Mouse (Mus musculus) adrenal gland, adult 2 months (tissue): ENCODE measurements around the gene Slc41a1. TPM values are rescaled to one million over a fixed set of nuclear protein-coding genes. Genes with fewer than 3 reads are reported as not detected.

ENCODE experiments used
- DNase-seq: peaks from one replicate; pipeline ENCODE4 v3.0.0; 2021
- polyA plus RNA-seq: library from polyadenylated mRNA; depleted of rRNA; stranded (reverse); fragments of >200 nt; gene quantifications from 2 replicates; pipeline ENCODE4 v1.2.3, GENCODE M21; 2012; rRNA removed
- total RNA-seq, 2 experiments: library from RNA; stranded (reverse); gene quantifications; 2 replicates each; pipeline ENCODE4 v1.2.3; 2021

Slc41a1 gene
- total and polyA plus RNA-seq, 3 experiments, result 48.8 to 107 (median 49.6) TPM

DNA sequence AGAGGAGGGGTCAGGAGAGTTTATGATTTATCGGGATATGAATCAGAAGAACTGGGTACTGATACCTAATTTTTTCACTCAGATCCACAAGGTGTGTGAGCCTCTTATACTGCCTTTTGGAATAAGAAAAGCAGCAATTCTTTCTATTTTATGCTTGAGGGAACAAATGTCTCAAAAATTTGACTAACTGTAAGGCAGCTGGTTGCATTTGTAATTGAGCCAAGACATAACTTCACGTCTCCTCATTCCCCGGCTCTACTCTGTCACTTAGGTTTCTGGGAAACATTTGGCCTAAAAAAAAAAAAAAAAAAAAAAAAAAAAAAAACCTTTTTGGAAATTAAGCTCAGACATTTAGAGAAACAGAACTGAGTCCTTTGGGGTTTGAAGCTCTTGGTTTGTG is 59.3 kb downstream of the Slc41a1 start:
- no peak for DNase-seq

DNA sequence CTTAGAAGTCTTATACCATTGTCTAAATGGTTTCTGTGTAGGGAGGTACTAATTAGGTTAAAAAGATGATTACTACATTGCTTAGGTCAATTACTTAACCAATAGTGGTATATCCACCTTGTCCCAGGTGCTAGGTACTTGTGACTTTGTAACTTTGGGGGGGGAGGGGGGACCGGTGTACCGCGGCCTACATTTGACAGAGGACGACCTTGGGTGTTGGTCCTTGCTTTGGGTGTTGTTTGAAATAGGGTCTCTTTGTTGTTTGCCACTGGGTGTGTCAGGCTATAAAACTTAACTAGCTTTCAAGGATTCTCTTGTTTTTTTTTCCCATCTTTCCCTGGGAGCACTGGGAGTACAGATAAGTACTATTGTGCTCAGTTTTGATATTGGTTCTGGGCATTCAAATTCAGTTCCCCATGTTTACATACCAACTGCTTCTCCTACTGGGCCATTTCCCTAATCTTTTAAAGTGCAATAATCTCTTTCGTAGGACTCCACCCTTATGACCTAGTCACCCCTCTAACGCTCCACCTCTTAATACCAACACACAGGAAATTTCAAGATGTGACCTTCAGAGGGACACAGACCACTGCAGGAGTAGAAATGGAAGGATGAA is 62.9 kb downstream of the Slc41a1 start:
- DNase-seq, result no peak

DNA sequence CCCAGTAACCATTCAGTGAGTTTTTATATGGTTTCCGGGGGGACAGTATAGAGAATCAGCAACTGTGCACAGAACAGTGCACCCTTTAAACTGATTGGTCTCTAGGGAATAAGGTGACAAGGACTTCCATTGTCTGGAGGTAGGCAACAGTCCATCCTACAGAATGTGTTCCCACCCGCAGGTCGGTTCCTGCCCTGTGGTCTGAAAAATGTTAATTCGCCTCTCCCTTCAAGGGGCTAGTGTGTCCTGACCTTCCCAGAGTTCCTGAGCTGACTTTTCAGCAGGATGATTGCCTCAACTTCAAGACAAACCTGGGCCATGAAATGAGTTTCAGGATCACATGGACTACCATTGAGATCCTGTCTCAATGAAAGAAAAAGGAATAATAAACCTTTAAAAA is 64.1 kb downstream of the Slc41a1 start:
- DNase-seq, result no peak

Other genes starting within 250 kb of the Slc41a1 start
- gene Avpr1b, start 228.3 kb upstream of the Slc41a1 start, total RNA-seq, result not detected
- gene Avpr1b, start 228.3 kb upstream of the Slc41a1 start, polyA plus RNA-seq, result not detected in 2 replicates
- under 1 TPM; 0.48 to 0.63 TPM for gene Ctse, start 189.2 kb upstream of the Slc41a1 start, total RNA-seq
- gene Ctse, start 189.2 kb upstream of the Slc41a1 start, polyA plus RNA-seq, result 0.28 and 0.55 TPM in 2 replicates
- 10 to 100 TPM in 1 of 2 experiments, 1 to 10 TPM in 1; 3.7 to 13.4 TPM for gene Rab7b, start 138.8 kb upstream of the Slc41a1 start, total RNA-seq
- gene Rab7b, start 138.8 kb upstream of the Slc41a1 start, polyA plus RNA-seq, result 2.8 and 2.9 TPM in 2 replicates
- gene Slc26a9, start 83.5 kb upstream of the Slc41a1 start, total RNA-seq, result under 1 TPM in 1 of 2 experiments, not detected in 1; 0.12 TPM
- 0.15 and 0.18 TPM in 2 replicates for gene Slc26a9, start 83.5 kb upstream of the Slc41a1 start, polyA plus RNA-seq
- gene Pm20d1, start 30.1 kb upstream of the Slc41a1 start, total RNA-seq, result 10 to 100 TPM in 1 of 2 experiments, 1 to 10 TPM in 1; 6.6 to 20.6 TPM
- gene Pm20d1, start 30.1 kb upstream of the Slc41a1 start, polyA plus RNA-seq, result 4.2 and 5.7 TPM in 2 replicates
- 10 to 100 TPM; 15.1 to 28.7 TPM for gene Rab29, start 39.7 kb downstream of the Slc41a1 start, total RNA-seq
- gene Rab29, start 39.7 kb downstream of the Slc41a1 start, polyA plus RNA-seq, result 18.7 and 24.3 TPM in 2 replicates
- gene Nucks1, start 83.0 kb downstream of the Slc41a1 start, total RNA-seq, result 100 to 1,000 TPM; 111 to 139 TPM
- gene Nucks1, start 83.0 kb downstream of the Slc41a1 start, polyA plus RNA-seq, result 3.2 and 4.2 TPM in 2 replicates
- gene Slc45a3, start 135.5 kb downstream of the Slc41a1 start, total RNA-seq, result 10 to 100 TPM; 15.5 to 25.5 TPM
- 23.7 and 35.0 TPM in 2 replicates for gene Slc45a3, start 135.5 kb downstream of the Slc41a1 start, polyA plus RNA-seq
- 10 to 100 TPM; 78.1 to 82.8 TPM for gene Elk4, start 180.1 kb downstream of the Slc41a1 start, total RNA-seq
- gene Elk4, start 180.1 kb downstream of the Slc41a1 start, polyA plus RNA-seq, result 17.0 and 18.0 TPM in 2 replicates
- gene Mfsd4a, start 240.6 kb downstream of the Slc41a1 start, total RNA-seq, result 10 to 100 TPM; 18.7 to 32.0 TPM
- 98.7 and 106 TPM in 2 replicates for gene Mfsd4a, start 240.6 kb downstream of the Slc41a1 start, polyA plus RNA-seq